Mouse (Mus musculus) liver, embryonic 15.5 days (tissue): ENCODE data around the gene Ecpas. TPM values are rescaled to one million over a fixed set of nuclear protein-coding genes. Genes with fewer than 3 reads are reported as not detected.
A peak's percentile ranks its signal among the peaks of the same experiment; 100 is the strongest.

ENCODE experiments used
- ATAC-seq: fragments of 200-750 bp; cut with Nextera tagmentation; 2 replicates; pipeline ENCODE4 v1.8.0; 2017; ENCODE audit warnings: moderate number of reproducible peaks, mild to moderate bottlenecking, moderate library complexity; ENCODE audit not compliant: insufficient read depth
- H3K27ac ChIP-seq: fragments of 300-500 bp; sonication (generic); replicated peaks from 2 replicates; pipeline ENCODE4 v1.5.1; 2015; ENCODE audit warnings: mild to moderate bottlenecking, inconsistent platforms
- H3K27me3 ChIP-seq: fragments of 300-500 bp; sonication (generic); 2 replicates; pipeline ENCODE4 v1.6.1; 2015; ENCODE audit warnings: mild to moderate bottlenecking, inconsistent platforms
- H3K36me3 ChIP-seq: fragments of 300-500 bp; sonication (generic); replicated peaks from 2 replicates; pipeline ENCODE4 v1.6.1; 2015; ENCODE audit warnings: moderate library complexity, mild to moderate bottlenecking, inconsistent platforms
- H3K4me1 ChIP-seq: fragments of 300-500 bp; sonication (generic); replicated peaks from 2 replicates; pipeline ENCODE4 v1.6.1; 2015; ENCODE audit warnings: inconsistent platforms
- H3K4me2 ChIP-seq: fragments of 300-500 bp; sonication (generic); 2 replicates; pipeline ENCODE4 v1.6.1; 2015; ENCODE audit warnings: moderate library complexity, mild to moderate bottlenecking, inconsistent platforms
- H3K4me3 ChIP-seq: fragments of 300-500 bp; sonication (generic); replicated peaks from 2 replicates; pipeline ENCODE4 v1.5.1; 2015; ENCODE audit warnings: mild to moderate bottlenecking, inconsistent platforms
- H3K9ac ChIP-seq: fragments of 300-500 bp; sonication (generic); 2 replicates; pipeline ENCODE4 v1.6.1; 2015; ENCODE audit warnings: moderate library complexity, mild to moderate bottlenecking, inconsistent platforms
- H3K9me3 ChIP-seq: fragments of 300-500 bp; sonication (generic); replicated peaks from 2 replicates; pipeline ENCODE4 v1.6.1; 2016; ENCODE audit warnings: inconsistent platforms
- WGBS: fragments of 180-500 bp; shearing (Covaris S2); methylation state at CpG from one replicate; pipeline ENCODE4 v1.1.7; 2015; ENCODE audit warnings: mixed read lengths; ENCODE audit not compliant: insufficient replicate concordance; 5-methylcytosine and 5-hydroxymethylcytosine counted together
- polyA plus RNA-seq: library from polyadenylated mRNA; unstranded; fragments of >200 nt; fragmentation: Nextera tagmentation; extraction: Ambion mirVana; gene quantifications from 2 replicates; pipeline ENCODE4 v1.2.1, GENCODE M21; 2015

The Ecpas gene
- polyA plus RNA-seq, 1 experiment from 2014 or later, result 14.3 TPM

GRCm38 (mm10) chr4:58934308-58934707 lies 21.8 kb upstream of the Ecpas start:
- Histone ChIP-seq H3K9me3 (no peaks in the 10 kb centered on the region), H3K27me3 (0 out of 2 replicates have a peak, but pooled peaks cover 6% of the 10 kb centered on the region), H3K4me1 (0 out of 2 replicates have a peak, but pooled peaks cover 2% of the 10 kb centered on the region), H3K9ac (no peak overlapping the region), H3K27ac (no peak overlapping the region), H3K36me3 (no peaks in the 10 kb centered on the region), H3K4me2 (no peak overlapping the region), H3K4me3 (no peak overlapping the region)
- 53% methylated on average over 4 of the region's 4 CpGs for WGBS
- no peak for ATAC-seq

- no peak for ATAC-seq
- Histone ChIP-seq H3K36me3 (no peaks in the 10 kb centered on the region), H3K27ac (no peak overlapping the region), H3K9me3 (no peaks in the 10 kb centered on the region), H3K4me3 (no peak overlapping the region), H3K9ac (no peak overlapping the region), H3K27me3 (0 out of 2 replicates have a peak, but pooled peaks cover 6% of the 10 kb centered on the region), H3K4me2 (no peak overlapping the region), H3K4me1 (0 out of 2 replicates have a peak, but pooled peaks cover 2% of the 10 kb centered on the region)
- 71% methylated on average over 6 of the region's 6 CpGs for WGBS
Measured at GRCm38 (mm10) chr4:58932541-58932940, 20.0 kb upstream of the Ecpas start.

GRCm38 (mm10) chr4:58927661-58928060 lies 15.1 kb upstream of the Ecpas start:
- Histone ChIP-seq H3K27ac (no peak overlapping the region), H3K27me3 (peaks cover 3% of the 10 kb centered on the region; the same call in 1 of the 2 replicates), H3K4me3 (no peak overlapping the region), H3K36me3 (no peaks in the 10 kb centered on the region), H3K9me3 (no peaks in the 10 kb centered on the region), H3K4me2 (no peak overlapping the region), H3K4me1 (no peaks in the 10 kb centered on the region), H3K9ac (no peak overlapping the region)
- WGBS, result 58% methylated on average over 3 of the region's 3 CpGs
- ATAC-seq, result no peak

GRCm38 (mm10) chr4:58926120-58926519 lies 13.6 kb upstream of the Ecpas start:
- Histone ChIP-seq H3K4me3 (no peak overlapping the region), H3K27me3 (peaks cover 3% of the 10 kb centered on the region; the same call in 1 of the 2 replicates), H3K4me1 (no peaks in the 10 kb centered on the region), H3K9me3 (no peaks in the 10 kb centered on the region), H3K4me2 (no peak overlapping the region), H3K36me3 (no peaks in the 10 kb centered on the region), H3K27ac (no peak overlapping the region), H3K9ac (no peak overlapping the region)
- 20% methylated on average over 2 of the region's 2 CpGs for WGBS
- no peak for ATAC-seq

- Histone ChIP-seq H3K27ac (no peak overlapping the region), H3K36me3 (no peaks in the 10 kb centered on the region), H3K27me3 (peaks cover 3% of the 10 kb centered on the region; the same call in 1 of the 2 replicates), H3K9ac (no peak overlapping the region), H3K9me3 (no peaks in the 10 kb centered on the region), H3K4me3 (no peak overlapping the region), H3K4me1 (no peaks in the 10 kb centered on the region), H3K4me2 (no peak overlapping the region)
- 18% methylated on average over 5 of the region's 5 CpGs for whole genome bisulfite sequencing
- ATAC-seq, result no peak
Measured at GRCm38 (mm10) chr4:58925664-58926063, 13.1 kb upstream of the Ecpas start.

- Histone ChIP-seq H3K27me3 (peaks cover 3% of the 10 kb centered on the region; the same call in 1 of the 2 replicates), H3K9ac (no peak overlapping the region), H3K9me3 (no peaks in the 10 kb centered on the region), H3K27ac (no peak overlapping the region), H3K4me1 (no peaks in the 10 kb centered on the region), H3K4me2 (no peak overlapping the region), H3K36me3 (no peaks in the 10 kb centered on the region), H3K4me3 (no peak overlapping the region)
- 39% methylated on average over 2 of the region's 2 CpGs for WGBS
- ATAC-seq, result no peak
Measured at GRCm38 (mm10) chr4:58923933-58924332, 11.4 kb upstream of the Ecpas start.

- ATAC-seq, result no peak
- H3K36me3 ChIP-seq, result no peaks in the 10 kb centered on the region
- 52% methylated on average over 8 of the region's 8 CpGs for WGBS
Measured at GRCm38 (mm10) chr4:58915081-58915826, 2.7 kb upstream of the Ecpas start.

GRCm38 (mm10) chr4:58913336-58914026 lies 932 bp upstream of the Ecpas start:
- ATAC-seq, result no peak
- H3K36me3 ChIP-seq, result no peaks in the 10 kb centered on the region
- WGBS, result 2% methylated on average over 3 of the region's 3 CpGs

More at GRCm38 (mm10) chr4:58915081-58915826, 2.7 kb upstream of the Ecpas start:
- Histone ChIP-seq H3K27me3 (no peaks in the 10 kb centered on the region), H3K4me2 (no peak overlapping the region), H3K4me3 (no peak overlapping the region), H3K27ac (no peak overlapping the region), H3K9ac (no peak overlapping the region), H3K4me1 (peaks cover 34% of the 10 kb centered on the region), H3K9me3 (no peaks in the 10 kb centered on the region)

GRCm38 (mm10) chr4:58911831-58912628 lies 519 bp downstream of the Ecpas start:
- peak overlapping the region; percentile 92 for H3K27ac ChIP-seq
- WGBS, result under 1% methylated on average over 88 of the region's 126 CpGs
- peak; percentile 68 for ATAC-seq
- H3K9me3 ChIP-seq, result no peaks in the 10 kb centered on the region
- H3K9ac ChIP-seq, result peak overlapping the region; percentile 96
- H3K4me1 ChIP-seq, result peaks cover 47% of the 10 kb centered on the region
- H3K36me3 ChIP-seq, result no peaks in the 10 kb centered on the region
- H3K27me3 ChIP-seq, result no peaks in the 10 kb centered on the region
- peak overlapping the region; percentile 94 for H3K4me2 ChIP-seq
- H3K4me3 ChIP-seq, result peak overlapping the region; percentile 96

More at GRCm38 (mm10) chr4:58913336-58914026, 932 bp upstream of the Ecpas start:
- peak overlapping the region; percentile 96; the same call in 1 of the 2 replicates for H3K4me3 ChIP-seq
- no peaks in the 10 kb centered on the region for H3K9me3 ChIP-seq
- peaks cover 44% of the 10 kb centered on the region for H3K4me1 ChIP-seq
- H3K27me3 ChIP-seq, result no peaks in the 10 kb centered on the region
- 0 out of 2 replicates have a peak overlapping the region, but pooled peaks have one; percentile 92 for H3K27ac ChIP-seq
- no peak overlapping the region for H3K9ac ChIP-seq
- H3K4me2 ChIP-seq, result peak overlapping the region; percentile 94

GRCm38 (mm10) chr4:58911069-58911830 lies 1.3 kb downstream of the Ecpas start:
- H3K9me3 ChIP-seq, result no peaks in the 10 kb centered on the region
- no peaks in the 10 kb centered on the region for H3K36me3 ChIP-seq
- peak; percentile 61 for ATAC-seq
- peak overlapping the region; percentile 96 for H3K9ac ChIP-seq
- peak overlapping the region; percentile 96 for H3K4me3 ChIP-seq
- WGBS, result under 1% methylated on average over 55 of the region's 56 CpGs
- H3K4me1 ChIP-seq, result peaks cover 47% of the 10 kb centered on the region
- H3K27ac ChIP-seq, result peak overlapping the region; percentile 92
- no peaks in the 10 kb centered on the region for H3K27me3 ChIP-seq
- H3K4me2 ChIP-seq, result peak overlapping the region; percentile 94
